Mouse (Mus musculus): ENCODE measurements around the gene Scgb3a1. TPM values are rescaled to one million over a fixed set of nuclear protein-coding genes. Genes with fewer than 3 reads are reported as not detected.

The Scgb3a1 gene
- not detected for total RNA-seq (2018; cell fraction: chromatin; rRNA removed)
- not detected for total RNA-seq (2018; cell fraction: cytosol; rRNA removed)
- total RNA-seq (2018; cell fraction: nucleus; rRNA removed), result not detected
- not detected in 3 replicates for polyA plus RNA-seq (2018)

DNA sequence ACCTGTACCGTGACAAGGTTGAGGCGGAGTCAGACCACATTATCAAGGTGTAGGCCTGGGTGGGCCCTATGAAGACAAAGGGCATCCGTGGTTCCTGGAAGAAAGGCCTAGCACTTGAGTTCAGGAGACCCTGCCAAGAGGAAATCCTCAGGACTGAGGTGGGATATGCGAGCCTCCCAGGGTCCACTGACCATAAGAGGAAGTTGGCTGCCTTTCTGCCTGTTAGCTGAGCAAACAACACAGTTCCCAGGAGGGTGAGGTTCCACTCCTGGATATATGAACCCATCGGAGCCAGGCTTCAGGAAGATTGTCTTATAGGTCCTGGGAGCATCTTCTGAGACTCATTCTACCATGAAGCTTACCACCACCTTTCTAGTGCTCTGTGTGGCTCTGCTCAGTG, at the start of gene Scgb3a1:
Scgb3a1 (plus strand) TSS at position 301 of the 400 bp plus-strand sequence.
- Histone ChIP-seq H3K4me3 (ENCODE audit: inconsistent target) (no peak within 1 kb of the TSS), H3K36me3 (ENCODE audit: inconsistent target) (no peaks in the 10 kb centered on the region), H3K79me2 (ENCODE audit: inconsistent target) (no peaks in the 10 kb centered on the region), H3K27ac (no peak within 1 kb of the TSS)
- 51% methylated on average over 5 of the region's 5 CpGs for WGBS (ENCODE audit: missing documents)

DNA sequence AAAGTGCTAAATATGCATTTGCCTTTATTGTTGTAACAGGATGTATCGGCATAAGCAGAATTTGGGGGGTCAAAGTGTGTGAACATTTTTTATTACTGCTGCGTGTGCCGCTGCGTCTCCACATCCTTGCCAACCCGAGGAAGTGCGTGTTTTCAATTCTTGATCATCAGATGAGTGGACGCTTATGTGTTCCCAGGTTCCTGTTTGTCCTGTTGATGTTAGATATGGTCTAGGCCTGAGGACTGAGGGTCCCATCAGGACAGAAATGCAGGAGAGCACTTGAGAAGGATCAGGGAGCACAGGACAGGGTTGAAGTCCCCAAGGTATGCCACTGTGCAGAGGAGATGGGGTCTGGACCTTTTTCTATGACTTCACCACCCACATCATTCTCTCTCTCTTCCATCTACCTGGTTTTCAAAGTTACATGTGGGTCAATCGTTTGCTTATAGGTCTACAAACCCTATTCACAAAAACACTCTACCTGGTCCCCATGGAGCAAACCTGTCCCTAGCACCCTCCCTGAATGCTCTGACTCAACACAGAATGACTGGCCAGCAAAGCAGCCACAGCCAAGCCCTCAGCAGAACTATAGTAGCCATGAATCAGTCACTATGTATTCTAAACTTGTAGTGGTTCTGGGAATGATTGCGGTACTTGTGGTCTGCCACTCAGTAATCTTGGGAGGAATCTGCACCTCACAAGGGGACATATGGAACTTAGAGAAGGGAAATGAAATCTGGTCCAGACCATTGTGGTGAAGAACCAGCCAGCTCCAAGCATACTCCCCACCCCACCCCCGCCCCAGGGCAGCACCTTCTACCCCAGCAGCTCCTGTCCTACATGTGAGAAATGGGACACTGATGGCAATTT, 47.3 kb upstream of the Scgb3a1 start:
- Histone ChIP-seq H3K4me3 (ENCODE audit: inconsistent target) (no peak overlapping the region), H3K79me2 (ENCODE audit: inconsistent target) (no peaks in the 10 kb centered on the region), H3K36me3 (ENCODE audit: inconsistent target) (no peaks in the 10 kb centered on the region), H3K27ac (no peak overlapping the region)
- 68% methylated on average over 10 of the region's 10 CpGs for WGBS (ENCODE audit: missing documents)

DNA sequence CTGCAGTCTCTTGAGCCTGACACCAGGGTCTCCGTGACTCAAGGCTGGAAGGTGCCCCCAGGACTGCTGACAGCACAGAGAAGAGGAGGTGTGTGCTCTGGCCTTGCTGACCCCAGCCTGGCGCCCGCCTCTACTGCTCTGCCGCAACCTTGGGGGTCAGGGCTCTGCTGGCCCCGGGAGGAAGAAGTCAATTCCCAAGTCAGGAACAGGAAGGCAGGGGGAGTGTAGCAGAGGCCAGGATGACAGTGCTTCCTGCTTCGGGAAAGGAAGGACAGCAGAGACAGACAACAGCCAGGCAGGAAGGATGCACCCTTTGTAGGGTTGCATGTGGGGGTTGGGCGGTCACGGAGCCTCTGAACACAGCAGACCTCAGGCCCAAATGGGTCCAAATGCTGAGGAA, 44.9 kb upstream of the Scgb3a1 start:
- H3K36me3 ChIP-seq (ENCODE audit: inconsistent target), result no peaks in the 10 kb centered on the region
- H3K4me3 ChIP-seq (ENCODE audit: inconsistent target), result no peak overlapping the region
- H3K27ac ChIP-seq, result no peak overlapping the region
- 75% methylated on average over 8 of the region's 8 CpGs for WGBS (ENCODE audit: missing documents)
- no peaks in the 10 kb centered on the region for H3K79me2 ChIP-seq (ENCODE audit: inconsistent target)

- no peaks in the 10 kb centered on the region for H3K79me2 ChIP-seq (ENCODE audit: inconsistent target)
- 85% methylated on average over 5 of the region's 5 CpGs for WGBS (ENCODE audit: missing documents)
- H3K36me3 ChIP-seq (ENCODE audit: inconsistent target), result no peaks in the 10 kb centered on the region
- H3K4me3 ChIP-seq (ENCODE audit: inconsistent target), result no peak overlapping the region
- H3K27ac ChIP-seq, result no peak overlapping the region
These were observed 41.5 kb upstream of the Scgb3a1 start for GRCm38 (mm10) chr11:49621953-49622352.

DNA sequence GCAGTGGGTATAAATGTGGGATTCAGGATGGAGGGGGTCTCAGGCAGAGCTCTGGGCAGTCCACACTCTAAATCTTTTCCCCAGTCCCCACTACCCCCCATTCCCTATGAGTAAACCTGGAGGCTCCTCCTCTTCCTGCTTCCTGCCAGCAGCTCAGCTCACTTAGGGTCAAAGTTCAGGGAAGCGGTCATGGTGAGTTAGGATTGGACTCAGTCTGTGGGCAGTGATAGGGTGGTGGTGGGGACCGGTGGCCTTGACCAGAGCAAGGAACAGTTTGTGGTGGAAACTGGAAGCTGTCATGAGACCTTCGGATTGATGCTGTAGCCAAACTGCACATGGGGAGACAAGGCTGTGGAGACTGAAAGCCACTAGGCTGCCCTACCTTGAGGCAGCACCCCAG, 39.3 kb upstream of the Scgb3a1 start:
- Histone ChIP-seq H3K79me2 (ENCODE audit: inconsistent target) (no peaks in the 10 kb centered on the region), H3K4me3 (ENCODE audit: inconsistent target) (no peak overlapping the region), H3K27ac (no peak overlapping the region), H3K36me3 (ENCODE audit: inconsistent target) (no peaks in the 10 kb centered on the region)
- WGBS (ENCODE audit: missing documents), result 92% methylated on average over 3 of the region's 3 CpGs

DNA sequence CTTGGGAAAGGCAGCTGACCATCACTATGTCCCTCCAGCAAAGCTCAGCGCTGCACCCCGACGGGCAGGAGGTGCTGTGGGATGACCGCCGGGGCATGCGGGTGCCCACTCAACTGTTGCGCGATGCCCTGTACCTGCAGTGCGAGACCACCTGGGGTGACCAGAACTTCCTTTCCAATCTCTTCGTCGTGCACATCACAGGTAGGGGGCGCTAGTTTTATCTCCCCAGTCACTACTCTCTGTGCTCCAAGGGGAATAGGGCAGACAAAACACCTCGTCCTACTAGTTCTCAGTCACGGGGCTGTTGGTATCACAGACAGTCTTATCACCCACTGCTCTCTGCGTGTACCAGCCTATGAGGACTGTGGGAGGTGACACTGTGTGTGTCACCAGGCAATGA, 37.5 kb upstream of the Scgb3a1 start:
- no peaks in the 10 kb centered on the region for H3K36me3 ChIP-seq (ENCODE audit: inconsistent target)
- no peak overlapping the region for H3K4me3 ChIP-seq (ENCODE audit: inconsistent target)
- no peak overlapping the region for H3K27ac ChIP-seq
- no peaks in the 10 kb centered on the region for H3K79me2 ChIP-seq (ENCODE audit: inconsistent target)
- 80% methylated on average over 15 of the region's 15 CpGs for WGBS (ENCODE audit: missing documents)

DNA sequence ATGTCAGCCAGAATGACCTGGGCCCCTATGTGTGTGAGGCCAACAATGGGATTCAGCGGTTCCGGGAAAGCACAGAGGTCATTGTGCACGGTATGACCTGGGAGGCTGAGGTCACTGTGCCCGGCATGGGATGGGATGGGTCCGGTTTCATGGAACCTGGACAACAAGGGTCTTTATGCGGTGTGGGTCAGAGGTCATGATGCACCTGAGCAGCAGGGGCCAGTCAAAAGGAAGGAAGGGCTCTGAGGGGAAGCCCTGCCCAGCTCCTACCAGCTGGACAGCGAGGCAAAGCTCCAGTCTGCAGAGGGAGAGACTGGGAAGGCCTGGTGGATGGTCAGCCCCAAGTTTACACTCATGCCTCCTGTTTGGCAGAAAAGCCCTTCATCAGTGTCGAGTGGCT, 36.7 kb upstream of the Scgb3a1 start:
- H3K27ac ChIP-seq, result no peak overlapping the region
- no peak overlapping the region for H3K4me3 ChIP-seq (ENCODE audit: inconsistent target)
- WGBS (ENCODE audit: missing documents), result 93% methylated on average over 8 of the region's 8 CpGs
- no peaks in the 10 kb centered on the region for H3K36me3 ChIP-seq (ENCODE audit: inconsistent target)
- no peaks in the 10 kb centered on the region for H3K79me2 ChIP-seq (ENCODE audit: inconsistent target)

GRCm38 (mm10) chr11:49631154-49631553, 32.3 kb upstream of the Scgb3a1 start:
- no peaks in the 10 kb centered on the region for H3K79me2 ChIP-seq (ENCODE audit: inconsistent target)

DNA sequence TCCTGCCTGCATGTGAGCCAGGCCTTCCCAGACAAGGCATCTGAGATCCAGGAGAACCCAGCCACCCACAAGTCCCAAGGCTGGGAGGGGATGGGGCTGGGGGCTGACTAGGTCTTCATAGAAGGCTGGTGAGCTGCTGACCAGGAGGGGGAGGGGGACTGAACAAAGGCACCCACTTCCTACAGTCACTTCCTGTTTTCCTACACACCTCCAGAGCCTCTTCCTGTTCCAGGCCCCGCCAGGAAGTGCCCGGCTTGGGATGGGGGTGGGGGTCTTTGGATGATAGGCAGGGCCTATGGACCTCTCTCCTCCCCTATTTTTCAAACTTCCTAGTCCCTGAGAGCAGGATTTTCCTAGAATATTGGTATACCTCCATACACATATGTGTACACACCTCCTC, 31.2 kb upstream of the Scgb3a1 start:
- Histone ChIP-seq H3K79me2 (ENCODE audit: inconsistent target) (no peaks in the 10 kb centered on the region), H3K27ac (no peak overlapping the region), H3K36me3 (ENCODE audit: inconsistent target) (no peaks in the 10 kb centered on the region), H3K4me3 (ENCODE audit: inconsistent target) (no peak overlapping the region)
- WGBS (ENCODE audit: missing documents), result 7% methylated on average over 2 of the region's 2 CpGs

More at GRCm38 (mm10) chr11:49631154-49631553, 32.3 kb upstream of the Scgb3a1 start:
- Histone ChIP-seq H3K36me3 (ENCODE audit: inconsistent target) (no peaks in the 10 kb centered on the region), H3K27ac (no peak overlapping the region), H3K4me3 (ENCODE audit: inconsistent target) (no peak overlapping the region)
- 11% methylated on average over 3 of the region's 3 CpGs for WGBS (ENCODE audit: missing documents)

- Histone ChIP-seq H3K36me3 (ENCODE audit: inconsistent target) (no peaks in the 10 kb centered on the region), H3K27ac (no peak overlapping the region), H3K4me3 (ENCODE audit: inconsistent target) (no peak overlapping the region), H3K79me2 (ENCODE audit: inconsistent target) (no peaks in the 10 kb centered on the region)
- 53% methylated on average over 22 of the region's 22 CpGs for WGBS (ENCODE audit: missing documents)
These were observed 29.3 kb upstream of the Scgb3a1 start for GRCm38 (mm10) chr11:49634101-49634500.

GRCm38 (mm10) chr11:49635671-49636070, 27.7 kb upstream of the Scgb3a1 start:
- 72% methylated on average over 6 of the region's 6 CpGs for WGBS (ENCODE audit: missing documents)
- no peak overlapping the region for H3K27ac ChIP-seq

GRCm38 (mm10) chr11:49636449-49636848, 27.0 kb upstream of the Scgb3a1 start:
- no peaks in the 10 kb centered on the region for H3K79me2 ChIP-seq (ENCODE audit: inconsistent target)
- no peaks in the 10 kb centered on the region for H3K36me3 ChIP-seq (ENCODE audit: inconsistent target)
- H3K4me3 ChIP-seq (ENCODE audit: inconsistent target), result no peak overlapping the region
- WGBS (ENCODE audit: missing documents), result 43% methylated on average over 11 of the region's 11 CpGs
- no peak overlapping the region for H3K27ac ChIP-seq

More at GRCm38 (mm10) chr11:49635671-49636070, 27.7 kb upstream of the Scgb3a1 start:
- no peaks in the 10 kb centered on the region for H3K36me3 ChIP-seq (ENCODE audit: inconsistent target)
- H3K79me2 ChIP-seq (ENCODE audit: inconsistent target), result no peaks in the 10 kb centered on the region
- H3K4me3 ChIP-seq (ENCODE audit: inconsistent target), result no peak overlapping the region

- H3K79me2 ChIP-seq (ENCODE audit: inconsistent target), result no peaks in the 10 kb centered on the region
- H3K36me3 ChIP-seq (ENCODE audit: inconsistent target), result no peaks in the 10 kb centered on the region
- no peak overlapping the region for H3K4me3 ChIP-seq (ENCODE audit: inconsistent target)
- H3K27ac ChIP-seq, result no peak overlapping the region
- 54% methylated on average over 8 of the region's 8 CpGs for WGBS (ENCODE audit: missing documents)
These were observed 17.7 kb upstream of the Scgb3a1 start for GRCm38 (mm10) chr11:49645677-49646076.

- Histone ChIP-seq H3K79me2 (ENCODE audit: inconsistent target) (no peaks in the 10 kb centered on the region), H3K4me3 (ENCODE audit: inconsistent target) (no peak overlapping the region), H3K36me3 (ENCODE audit: inconsistent target) (no peaks in the 10 kb centered on the region), H3K27ac (no peak overlapping the region)
- WGBS (ENCODE audit: missing documents), result 84% methylated on average over 18 of the region's 18 CpGs
These were observed 13.1 kb upstream of the Scgb3a1 start for GRCm38 (mm10) chr11:49650113-49650993.

Measured in macrophage (primary cell).